Comparison of ENCODE assay signal across 11 mouse cellular contexts in the genomic region with DNA sequence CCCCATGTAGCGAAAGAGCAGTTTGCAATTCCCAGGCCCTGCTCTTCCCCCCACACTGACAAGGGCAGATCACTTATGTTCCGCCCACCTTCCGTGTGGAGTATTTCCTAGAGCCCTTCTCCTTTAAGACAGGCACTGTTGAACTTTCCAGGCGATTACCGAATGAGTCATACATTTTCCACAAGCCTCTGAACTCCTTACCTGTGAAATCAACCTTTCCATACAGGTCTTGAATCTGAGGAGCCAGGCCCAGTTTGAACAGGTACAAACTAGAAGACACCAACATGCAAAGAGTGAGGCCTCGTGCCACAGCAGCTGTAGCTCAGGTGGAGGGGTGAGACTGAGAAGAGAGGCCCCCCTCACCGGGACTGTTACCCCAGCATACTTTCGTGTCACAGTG.
DNase-seq lines count a peak whose midpoint lies in the region; ATAC-seq and TF ChIP-seq lines count a peak whose summit lies in the region.
"Had no signal": no experiment of that assay in that cellular context is flagged by ENCODE, and none has a peak within 500 bp of the region (broad histone marks: within the 10 kb centered on the region; RNA-seq: fewer than 3 reads in every experiment).

No protein-coding gene starts in this region.

- DNase-seq in heart, postnatal 0 days (ENCODE audit: low spot score): no peak
- DNase-seq in induced T-regulatory cell, adult 2 months (ENCODE audit: low read depth): peak; percentile 59
- DNase-seq in kidney, postnatal 0 days (ENCODE audit: low spot score): no peak
- DNase-seq in urinary bladder, postnatal 25 days (ENCODE audit: low spot score): no peak
- no peak for DNase-seq in gastrocnemius, adult 18-20 months (ENCODE audit: low spot score)
- DNase-seq: adrenal gland, postnatal 25 days; spleen, adult 18-20 months; thymus, adult 18-20 months had no signal

- no peak overlapping the region for H3K4me2 ChIP-seq in heart, postnatal 0 days (ENCODE audit: low read depth, low read length)
- no peak overlapping the region for H3K4me2 ChIP-seq in heart, embryonic 11.5 days
- no peak overlapping the region for H3K4me2 ChIP-seq in kidney, postnatal 0 days (ENCODE audit: low read length)
- no peak overlapping the region for H3K4me2 ChIP-seq in stomach, embryonic 16.5 days (ENCODE audit: low read depth, low read length)
- H3K4me2 ChIP-seq: liver, embryonic 11.5 days had no signal

- no peak overlapping the region for H3K4me3 ChIP-seq in heart, postnatal 0 days (ENCODE audit: low read depth, low read length)
- H3K4me3 ChIP-seq in heart, embryonic 11.5 days (ENCODE audit: low read depth, low read length): no peak overlapping the region
- H3K4me3 ChIP-seq in kidney, postnatal 0 days (replicated peaks; ENCODE audit: low read depth, low read length): no peak overlapping the region
- no peak overlapping the region for H3K4me3 ChIP-seq in stomach, embryonic 16.5 days (replicated peaks; ENCODE audit: low read length)

- no peaks in the 10 kb centered on the region for H3K27me3 ChIP-seq in heart, postnatal 0 days (ENCODE audit: control insufficient read depth, insufficient read depth, low read length)
- H3K27me3 ChIP-seq in heart, embryonic 11.5 days (ENCODE audit: control insufficient read depth, insufficient read depth, low read length): no peaks in the 10 kb centered on the region
- no peaks in the 10 kb centered on the region for H3K27me3 ChIP-seq in kidney, postnatal 0 days (ENCODE audit: insufficient read depth, low read length)
- no peaks in the 10 kb centered on the region for H3K27me3 ChIP-seq in stomach, embryonic 16.5 days (ENCODE audit: control insufficient read depth, insufficient read depth, low read length)

- H3K36me3 ChIP-seq in heart, postnatal 0 days (replicated peaks; ENCODE audit: control insufficient read depth, insufficient read depth, low read length): peaks cover 62% of the 10 kb centered on the region
- H3K36me3 ChIP-seq in heart, embryonic 11.5 days (ENCODE audit: control insufficient read depth, insufficient read depth, low read length): peaks cover 11% of the 10 kb centered on the region
- H3K36me3 ChIP-seq in kidney, postnatal 0 days (ENCODE audit: insufficient read depth, low read length): peaks cover 29% of the 10 kb centered on the region
- peaks cover 12% of the 10 kb centered on the region; the same call in 1 of the 2 replicates for H3K36me3 ChIP-seq in stomach, embryonic 16.5 days (ENCODE audit: control insufficient read depth, insufficient read depth, low read length)

- no peaks in the 10 kb centered on the region for H3K9me3 ChIP-seq in heart, postnatal 0 days (replicated peaks; ENCODE audit: control insufficient read depth, low read length)
- H3K9me3 ChIP-seq in heart, embryonic 11.5 days (replicated peaks; ENCODE audit: control insufficient read depth, low read length): no peaks in the 10 kb centered on the region
- H3K9me3 ChIP-seq in kidney, postnatal 0 days (replicated peaks; ENCODE audit: low read length): no peaks in the 10 kb centered on the region
- H3K9me3 ChIP-seq in stomach, embryonic 16.5 days (replicated peaks; ENCODE audit: control insufficient read depth, low read length): no peaks in the 10 kb centered on the region

- no peak for TF ChIP-seq EP300 in heart, postnatal 0 days (IDR thresholded peaks at IDR 0.05; ENCODE audit: low read depth)

- 68% methylated on average over 8 of the region's 8 CpGs for WGBS in heart, postnatal 0 days
- 74% methylated on average over 8 of the region's 8 CpGs for WGBS in heart, embryonic 11.5 days (ENCODE audit: insufficient replicate concordance)
- WGBS in kidney, postnatal 0 days: 69% methylated on average over 8 of the region's 8 CpGs
- WGBS in stomach, embryonic 16.5 days: 67% methylated on average over 8 of the region's 8 CpGs

- TF ChIP-seq CTCF in heart, postnatal 0 days (IDR thresholded peaks at IDR 0.05; ENCODE audit: low read depth): no peak
- no peak for TF ChIP-seq CTCF in kidney, postnatal 0 days (IDR thresholded peaks at IDR 0.05; ENCODE audit: low read depth)

- no peak for ATAC-seq in heart, postnatal 0 days (ENCODE audit: insufficient read depth, low read depth)
- no peak for ATAC-seq in heart, embryonic 11.5 days (replicated peaks; ENCODE audit: insufficient number of reproducible peaks, low FRiP score, low TSS enrichment)
- ATAC-seq in kidney, postnatal 0 days (replicated peaks; ENCODE audit: low FRiP score, low read depth): peak; percentile 78
- ATAC-seq in stomach, embryonic 16.5 days (ENCODE audit: insufficient read depth, low FRiP score): peak; percentile 73; the same call in 1 of the 2 replicates

- peak overlapping the region; percentile 71; the same call in 1 of the 2 replicates for H3K27ac ChIP-seq in heart, postnatal 0 days (ENCODE audit: low read depth)
- H3K27ac ChIP-seq in heart, embryonic 11.5 days (ENCODE audit: low read depth, low read length): no peak overlapping the region
- peak overlapping the region; percentile 38 for H3K27ac ChIP-seq in kidney, postnatal 0 days
- H3K27ac ChIP-seq in stomach, embryonic 16.5 days (ENCODE audit: low read length): peak overlapping the region; percentile 80

- no peak overlapping the region for H3K9ac ChIP-seq in heart, postnatal 0 days (replicated peaks; ENCODE audit: low read depth, low read length)
- no peak overlapping the region for H3K9ac ChIP-seq in heart, embryonic 11.5 days (ENCODE audit: low read depth, low read length)
- H3K9ac ChIP-seq in kidney, postnatal 0 days (ENCODE audit: low read depth, low read length): no peak overlapping the region
- no peak overlapping the region for H3K9ac ChIP-seq in stomach, embryonic 16.5 days (ENCODE audit: low read length)

- peaks cover 50% of the 10 kb centered on the region for H3K4me1 ChIP-seq in heart, postnatal 0 days (ENCODE audit: control insufficient read depth, insufficient read depth)
- H3K4me1 ChIP-seq in heart, embryonic 11.5 days (ENCODE audit: control insufficient read depth, insufficient read depth, low read length): peaks cover 11% of the 10 kb centered on the region
- H3K4me1 ChIP-seq in kidney, postnatal 0 days (replicated peaks; ENCODE audit: insufficient read depth, low read length): peaks cover 6% of the 10 kb centered on the region; the same call in 1 of the 2 replicates
- 0 out of 2 replicates have a peak, but pooled peaks cover 4% of the 10 kb centered on the region for H3K4me1 ChIP-seq in stomach, embryonic 16.5 days (ENCODE audit: control insufficient read depth, insufficient read depth, low read length)

Comparison
In these comparisons a context has a peak if more than half of its experiments do, and no peak if none do; other contexts are left out.
1. ATAC-seq: peak in kidney, postnatal 0 days (single experiment) and stomach, embryonic 16.5 days (single experiment); none in heart, postnatal 0 days (single experiment) and heart, embryonic 11.5 days (single experiment).